Mouse (Mus musculus): ENCODE measurements around the gene Aff3.

Aff3 gene
- long read RNA-seq, experiment 1 = 0 reads
- long read RNA-seq, experiment 2 = 0 reads

GRCm38 (mm10) chr1:38664777-38665176 is at the start of gene Aff3:
Aff3 (minus strand) TSS chr1:38664955.
- intact Hi-C loops (cut with DNase I) = no loop called here

GRCm38 (mm10) chr1:38700646-38701045 is 35.9 kb upstream of the Aff3 start:
- intact Hi-C loops (cut with DNase I) = no loop called here

GRCm38 (mm10) chr1:38699244-38699643 is 34.5 kb upstream of the Aff3 start:
- intact Hi-C loops (cut with DNase I) = no loop called here

GRCm38 (mm10) chr1:38695812-38696681 is 31.3 kb upstream of the Aff3 start:
- intact Hi-C loops (cut with DNase I) = no loop called here

- intact Hi-C loops (cut with DNase I) = no loop called here
Observed at GRCm38 (mm10) chr1:38695089-38695811, 30.5 kb upstream of the Aff3 start.

- intact Hi-C loops (cut with DNase I) = no loop called here
Observed at GRCm38 (mm10) chr1:38694142-38694541, 29.4 kb upstream of the Aff3 start.

GRCm38 (mm10) chr1:38690471-38690870 is 25.7 kb upstream of the Aff3 start:
- intact Hi-C loops (cut with DNase I) = no loop called here

- intact Hi-C loops (cut with DNase I) = no loop called here
Observed at GRCm38 (mm10) chr1:38688216-38688615, 23.5 kb upstream of the Aff3 start.

- intact Hi-C loops (cut with DNase I) = no loop called here
Observed at GRCm38 (mm10) chr1:38685706-38686105, 21.0 kb upstream of the Aff3 start.

GRCm38 (mm10) chr1:38683158-38683721 is 18.5 kb upstream of the Aff3 start:
- intact Hi-C loops (cut with DNase I) = no loop called here

GRCm38 (mm10) chr1:38679890-38680289 is 15.1 kb upstream of the Aff3 start:
- intact Hi-C loops (cut with DNase I) = no loop called here

GRCm38 (mm10) chr1:38671756-38672155 is 7.0 kb upstream of the Aff3 start:
- intact Hi-C loops (cut with DNase I) = no loop called here

GRCm38 (mm10) chr1:38671019-38671418 is 6.3 kb upstream of the Aff3 start:
- intact Hi-C loops (cut with DNase I) = no loop called here

GRCm38 (mm10) chr1:38668327-38668726 is 3.6 kb upstream of the Aff3 start:
- intact Hi-C loops (cut with DNase I) = no loop called here

GRCm38 (mm10) chr1:38667892-38668291 is 3.1 kb upstream of the Aff3 start:
- intact Hi-C loops (cut with DNase I) = no loop called here

GRCm38 (mm10) chr1:38666766-38667118 is 2.0 kb upstream of the Aff3 start:
- intact Hi-C loops (cut with DNase I) = no loop called here

- intact Hi-C loops (cut with DNase I) = no loop called here
Observed at GRCm38 (mm10) chr1:38666111-38666765, 1.5 kb upstream of the Aff3 start.

GRCm38 (mm10) chr1:38665611-38666010 is 856 bp upstream of the Aff3 start:
- intact Hi-C loops (cut with DNase I) = no loop called here

- intact Hi-C loops (cut with DNase I) = no loop called here
Observed at GRCm38 (mm10) chr1:38664261-38664660, 494 bp downstream of the Aff3 start.

GRCm38 (mm10) chr1:38662616-38663193 is 2.0 kb downstream of the Aff3 start:
- intact Hi-C loops (cut with DNase I) = no loop called here

- intact Hi-C loops (cut with DNase I) = no loop called here
Observed at GRCm38 (mm10) chr1:38658933-38659553, 5.7 kb downstream of the Aff3 start.

Measured in adrenal gland (tissue).